Mouse (Mus musculus): ENCODE measurements at regions not wholly inside any gene's neighbourhood (a gene's known extent, or its start where the extent isn't known, plus 50 kb on each side); places are given as distances from the start of the nearest gene placed in this dataset.

DNA sequence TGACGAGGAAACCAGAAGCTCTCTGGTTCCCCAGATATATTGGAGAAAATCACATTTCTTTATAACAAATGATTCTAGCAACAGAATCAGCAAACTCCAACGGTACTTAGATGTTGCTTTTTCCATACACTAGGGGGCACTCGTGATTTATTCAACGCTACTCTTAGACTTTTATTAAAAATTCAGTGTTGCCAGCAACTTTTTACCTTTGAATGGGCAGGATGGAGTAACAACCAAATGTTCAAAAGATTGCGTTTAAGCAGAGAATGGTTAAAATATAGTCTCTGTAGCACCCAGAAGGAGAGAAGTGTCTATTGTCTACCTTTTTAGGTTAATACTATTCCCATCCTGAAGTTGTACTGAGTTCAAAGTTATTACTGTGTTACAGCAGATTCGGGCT, 715.4 kb upstream of the Cblb start:
- peak; percentile 39 for DNase-seq (ENCODE audit: extremely low spot score)

DNA sequence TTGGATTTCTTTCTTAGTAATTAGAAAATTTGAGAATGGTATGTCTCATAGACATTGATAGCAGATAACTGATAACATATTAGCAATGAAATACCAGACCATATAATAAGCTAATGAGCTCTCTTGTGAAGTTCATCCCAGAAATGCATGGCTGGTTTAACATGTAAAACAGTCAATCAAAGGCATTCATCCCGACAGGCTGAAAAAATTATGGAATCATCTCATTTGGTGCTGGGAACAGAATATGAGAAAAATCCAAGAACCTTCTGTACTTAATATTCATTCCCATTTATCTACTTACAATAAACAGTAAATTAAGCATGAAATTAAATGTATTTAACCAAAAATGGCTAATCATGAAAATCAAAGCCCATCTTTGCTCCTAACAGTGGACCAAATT, 698.8 kb upstream of the Cblb start:
- DNase-seq (ENCODE audit: extremely low spot score) = no peak

DNA sequence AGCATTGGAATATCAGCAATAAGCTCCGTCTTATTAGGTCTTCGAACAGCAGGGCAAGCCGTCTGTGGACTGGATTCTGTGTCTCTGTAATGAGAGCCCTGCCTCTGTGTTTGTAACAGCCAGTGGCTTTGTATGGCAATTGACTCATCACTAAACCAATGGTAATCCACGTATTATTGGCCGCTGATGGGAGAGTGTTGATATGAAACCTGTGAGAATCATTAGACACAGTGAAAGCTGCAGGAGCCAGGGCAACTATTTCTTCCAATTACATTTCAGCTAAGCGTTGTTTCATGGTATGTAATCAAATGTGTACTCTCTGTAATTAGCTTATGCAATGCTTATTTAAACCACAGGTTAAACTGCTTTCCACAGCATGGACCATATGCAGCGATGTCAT, 696.1 kb upstream of the Cblb start:
- no peak for DNase-seq (ENCODE audit: extremely low spot score)

DNA sequence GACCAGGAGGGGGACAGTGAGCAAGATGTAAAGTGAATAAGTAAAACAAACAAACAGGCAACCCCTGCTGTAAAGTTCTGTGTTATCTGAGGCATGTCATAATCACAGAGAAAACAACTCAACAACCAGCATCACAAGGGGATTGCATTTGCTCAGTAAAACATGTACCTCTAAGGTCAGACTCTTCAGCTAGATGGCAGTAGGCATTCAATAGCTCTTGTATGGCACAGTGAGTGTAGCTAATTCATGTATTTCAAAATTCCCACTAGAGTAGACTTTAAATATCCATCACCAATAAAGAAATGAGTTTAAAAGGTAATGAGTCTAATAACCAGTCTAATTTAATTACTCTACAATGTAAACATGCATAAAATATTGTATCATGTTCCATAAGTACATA, 683.9 kb upstream of the Cblb start:
- no peak for DNase-seq (ENCODE audit: extremely low spot score)

GRCm38 (mm10) chr16:51352151-51352550, 678.9 kb upstream of the Cblb start:
- no peak for DNase-seq (ENCODE audit: extremely low spot score)

GRCm38 (mm10) chr16:51353791-51354190, 677.2 kb upstream of the Cblb start:
- DNase-seq (ENCODE audit: extremely low spot score) = no peak

GRCm38 (mm10) chr16:51370070-51370469, 661.0 kb upstream of the Cblb start:
- no peak for DNase-seq (ENCODE audit: extremely low spot score)

DNA sequence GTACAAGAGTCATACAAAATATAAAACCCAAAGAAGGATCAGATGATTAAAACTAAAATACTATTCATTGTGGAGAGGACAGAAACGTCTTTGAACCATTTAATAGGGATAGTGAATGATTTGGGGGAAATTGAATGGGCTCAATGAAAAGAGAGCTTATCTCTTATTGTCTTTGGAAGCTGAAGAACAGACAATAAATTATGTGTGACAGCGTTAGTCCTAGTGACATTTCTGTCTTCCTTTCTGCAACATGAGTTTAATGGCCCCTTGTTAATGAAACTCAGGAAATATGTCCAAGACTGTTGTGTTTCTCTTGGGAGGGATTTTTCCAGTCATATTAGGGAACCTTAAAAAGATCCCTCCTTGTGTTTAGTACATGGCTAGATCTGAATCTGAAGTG, 644.6 kb upstream of the Cblb start:
- DNase-seq (ENCODE audit: extremely low spot score) = no peak

DNA sequence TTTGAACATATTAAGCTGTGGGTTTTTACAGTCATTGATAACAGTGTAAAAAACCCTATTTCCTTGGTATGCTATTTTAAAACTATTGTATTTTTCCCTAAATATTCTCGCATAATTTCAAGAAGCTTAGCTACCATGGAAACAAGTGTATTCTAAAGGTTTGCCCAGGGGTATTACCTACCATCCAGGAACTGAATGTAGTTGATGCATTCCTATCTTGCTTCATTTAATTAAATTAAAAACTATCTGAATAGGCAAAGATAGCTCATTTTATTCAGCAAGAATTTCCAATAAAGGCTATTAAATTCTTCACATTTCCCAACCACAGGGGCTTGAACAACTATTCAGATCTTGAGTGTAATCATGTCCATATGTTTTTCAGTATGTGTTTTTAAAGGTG, 643.5 kb upstream of the Cblb start:
- DNase-seq (ENCODE audit: extremely low spot score) = no peak

DNA sequence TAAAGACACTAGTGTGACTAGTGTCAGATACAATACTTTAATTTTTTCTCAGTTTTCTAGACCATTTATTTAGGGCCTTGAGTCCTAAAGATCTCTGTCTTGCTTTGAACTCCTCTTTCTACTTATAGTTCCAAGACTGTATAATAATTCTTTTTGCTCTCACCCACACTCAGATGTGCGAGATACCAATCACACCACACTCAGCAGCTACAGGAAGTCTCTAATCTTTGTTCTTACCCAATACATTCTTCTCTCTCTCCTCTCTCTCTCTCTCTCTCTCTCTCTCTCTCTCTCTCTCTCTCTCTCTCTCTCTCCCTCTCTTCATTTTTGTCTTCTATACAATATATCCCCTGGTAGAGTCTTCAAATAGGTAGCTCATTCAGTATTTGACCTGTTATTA, 637.2 kb upstream of the Cblb start:
- no peak for DNase-seq (ENCODE audit: extremely low spot score)

Measured in embryo, embryonic 9.5 days (tissue).